Mouse (Mus musculus) layer of hippocampus, postnatal 25 days (tissue): ENCODE measurements around the gene Slmap. TPM values are rescaled to one million over a fixed set of nuclear protein-coding genes. Genes with fewer than 3 reads are reported as not detected.
A peak's percentile ranks its signal among the peaks of the same experiment; 100 is the strongest.
"Not testable (repeated sequence)": the region's sequence is repeated elsewhere in the genome, so short reads cannot be mapped to it uniquely, and the experiment has no call there.

ENCODE experiments used
- DNase-seq, 2 experiments: peaks; one replicate each; pipeline ENCODE4 v3.0.0; 2022; ENCODE audit warnings: mixed read lengths in 2 of 2, low spot score in 1 of 2; ENCODE audit errors: extremely low spot score in 1 of 2
- total RNA-seq, 2 experiments: library from RNA; stranded (reverse); gene quantifications; 2 replicates each; pipeline ENCODE4 v1.2.3; 2021

The Slmap gene
- total RNA-seq, 2 experiments from 2014 or later = 97.5 to 102 TPM

- no peak for DNase-seq
Observed at GRCm38 (mm10) chr14:26420231-26420630, 114.5 kb downstream of the Slmap start.

- DNase-seq = no peak
Observed at GRCm38 (mm10) chr14:26417956-26418355, 116.8 kb downstream of the Slmap start.

- no peak for DNase-seq
Observed at GRCm38 (mm10) chr14:26417088-26417487, 117.6 kb downstream of the Slmap start.

- no peak for DNase-seq
Observed at GRCm38 (mm10) chr14:26413581-26413980, 121.2 kb downstream of the Slmap start.

DNA sequence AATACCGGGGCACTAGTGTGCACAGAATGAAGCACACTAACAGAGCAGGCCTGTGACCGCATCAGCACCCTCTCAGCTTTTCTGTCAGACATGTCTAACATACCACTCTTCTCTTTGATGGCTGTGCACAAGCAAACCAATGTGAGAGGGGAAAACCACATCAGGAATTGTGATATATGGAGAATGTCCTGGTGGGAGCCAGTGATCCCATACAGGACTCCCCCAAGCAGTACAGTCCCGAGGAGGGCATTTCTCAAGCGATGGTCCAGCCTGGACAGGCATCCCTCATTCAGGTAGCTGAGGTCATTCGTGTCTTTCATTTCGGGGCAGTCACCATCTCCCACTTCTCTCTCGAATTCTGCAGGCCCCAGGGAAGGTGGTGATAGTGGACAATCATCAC is 128.0 kb downstream of the Slmap start:
- no peak for DNase-seq

GRCm38 (mm10) chr14:26398508-26399160 is 136.1 kb downstream of the Slmap start:
- no peak for DNase-seq

GRCm38 (mm10) chr14:26391866-26392265 is 142.9 kb downstream of the Slmap start:
- no peak for DNase-seq

DNA sequence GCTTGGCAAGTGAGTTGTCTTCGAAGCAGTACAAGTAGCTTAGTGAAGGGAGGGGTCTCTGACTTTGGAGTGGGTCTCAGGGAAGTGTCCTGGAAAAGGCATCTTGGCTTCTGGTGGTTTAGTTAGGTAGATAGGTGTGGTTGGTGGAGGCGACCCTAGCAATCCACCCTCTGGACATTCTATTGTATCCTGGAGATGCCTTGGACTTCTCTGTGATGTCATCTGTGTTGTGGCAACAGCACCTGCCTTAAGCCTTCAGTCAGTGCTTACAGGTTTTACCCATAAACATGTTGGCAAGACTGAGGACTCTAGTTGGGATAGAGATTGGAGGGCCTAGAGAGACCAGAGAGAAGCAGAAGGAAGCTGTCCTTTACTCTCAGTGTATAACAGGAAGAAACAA is 145.8 kb downstream of the Slmap start:
- DNase-seq = not testable (repeated sequence)

DNA sequence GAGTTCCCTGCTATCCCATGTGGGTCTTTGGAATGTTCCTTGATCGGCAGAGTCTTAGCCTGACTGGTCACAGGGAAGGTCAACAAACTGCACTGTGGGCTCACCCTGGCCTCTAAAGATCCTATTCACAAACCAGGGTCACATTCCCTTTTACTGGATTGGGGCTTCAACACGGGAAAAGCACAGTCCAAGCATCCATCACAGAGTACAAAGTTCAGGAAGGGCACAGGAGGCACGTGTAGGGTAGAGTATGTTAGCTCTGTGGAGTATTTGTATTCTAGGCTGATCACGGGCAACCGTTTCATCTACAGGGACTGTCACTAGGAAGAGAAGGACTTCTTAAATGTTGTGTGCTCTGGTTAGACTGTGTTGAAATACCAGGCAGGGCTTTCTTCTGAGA is 147.7 kb downstream of the Slmap start:
- not testable (repeated sequence) for DNase-seq

GRCm38 (mm10) chr14:26385659-26386058 is 149.1 kb downstream of the Slmap start:
- not testable (repeated sequence) for DNase-seq

- no peak for DNase-seq
Observed at GRCm38 (mm10) chr14:26379071-26379470, 155.7 kb downstream of the Slmap start.

DNA sequence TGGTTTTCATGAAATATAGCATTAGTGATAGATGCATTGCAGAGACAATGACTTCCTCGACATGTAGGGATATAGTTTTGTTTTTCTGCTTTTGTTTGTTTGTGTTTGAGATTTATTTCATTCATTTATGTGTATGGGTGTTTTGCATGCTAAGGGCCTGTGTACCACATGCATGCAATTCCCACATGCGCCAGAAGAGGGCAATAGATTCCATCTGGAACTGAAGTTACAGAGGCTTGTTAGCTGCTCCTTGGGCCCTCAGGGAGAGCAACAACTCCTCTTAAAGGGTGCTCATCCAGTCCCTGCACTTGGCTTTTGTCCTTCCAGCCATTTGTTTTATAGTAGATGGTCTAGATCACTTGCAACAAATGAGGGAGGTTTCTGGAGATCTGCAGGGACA is 158.1 kb downstream of the Slmap start:
- DNase-seq = peak; percentile 29 to 82

Other genes starting within 250 kb of the Slmap start
- gene Dennd6a, start 38.9 kb upstream of the Slmap start, total RNA-seq = 10 to 100 TPM; 26.7 to 27.4 TPM
- 100 to 1,000 TPM; 118 to 130 TPM for gene Arf4, start 103.1 kb upstream of the Slmap start, total RNA-seq
- gene Pde12, start 135.0 kb upstream of the Slmap start, total RNA-seq = 1 to 10 TPM; 7.6 to 8.0 TPM
- under 1 TPM; 0.12 to 0.31 TPM for gene Dnah12, start 158.3 kb upstream of the Slmap start, total RNA-seq